Mouse (Mus musculus) C3H10T1/2 (cell line): ENCODE results near the gene Abcg8. TPM values are rescaled to one million over a fixed set of nuclear protein-coding genes. Genes with fewer than 3 reads are reported as not detected.

Source experiments
- polyA plus RNA-seq, 2 experiments: library from polyadenylated mRNA; unstranded; fragments of >200 nt; fragmentation: generic; extraction: Trizol; gene quantifications; one replicate each; pipeline ENCODE4 v1.2.1; 2012; ENCODE audit warnings: missing spikeins in 2 of 2

Gene Abcg8
- polyA plus RNA-seq: under 1 TPM; 0.01 TPM

GRCm38 (mm10) chr17:84675951-84676366 lies at the start of gene Abcg8:
Gene Abcg8 (plus strand): TSS chr17:84676302.

GRCm38 (mm10) chr17:84682734-84683717 lies 6.9 kb downstream of the Abcg8 start, which contains the start of gene Abcg5:
Gene Abcg5 (minus strand): TSS chr17:84683011.

Other genes starting within 250 kb of the Abcg8 start
- gene Thada, start 210.1 kb upstream of the Abcg8 start, polyA plus RNA-seq: 1 to 10 TPM in 1 of 2 experiments, under 1 TPM in 1; 0.89 to 6.1 TPM
- 10 to 100 TPM in 1 of 2 experiments, under 1 TPM in 1; 0.49 to 10.3 TPM for gene Plekhh2, start 164.4 kb upstream of the Abcg8 start, polyA plus RNA-seq
- gene Dync2li1, start 49.8 kb upstream of the Abcg8 start, polyA plus RNA-seq: 10 to 100 TPM in 1 of 2 experiments, 1 to 10 TPM in 1; 4.9 to 50.4 TPM
- not detected for gene Abcg5, start 6.7 kb downstream of the Abcg8 start, polyA plus RNA-seq
- gene Lrpprc, start 114.5 kb downstream of the Abcg8 start, polyA plus RNA-seq: 10 to 100 TPM in 1 of 2 experiments, 1 to 10 TPM in 1; 1.7 to 11.3 TPM